Mouse (Mus musculus): ENCODE results near the gene Thra. TPM values are rescaled to one million over a fixed set of nuclear protein-coding genes. Genes with fewer than 3 reads are reported as not detected.
A peak's percentile ranks its signal among the peaks of the same experiment; 100 is the strongest.

Gene Thra
- total RNA-seq, 2 experiments from 2014 or later = 90.2 to 91.0 TPM

- peak; percentile 30 to 42 for DNase-seq (ENCODE audit: low spot score in 2 of 2)
Observed at GRCm38 (mm10) chr11:98743655-98744345, 3.4 kb downstream of the Thra start.

- no peak for DNase-seq (ENCODE audit: low spot score in 2 of 2)
Observed at GRCm38 (mm10) chr11:98744456-98745019, 4.1 kb downstream of the Thra start.

- DNase-seq (ENCODE audit: low spot score in 2 of 2) = no peak
Observed at GRCm38 (mm10) chr11:98745932-98746853, 5.8 kb downstream of the Thra start.

GRCm38 (mm10) chr11:98746855-98747693 is 6.6 kb downstream of the Thra start:
- peak; percentile 71 to 75 for DNase-seq (ENCODE audit: low spot score in 2 of 2)

DNA sequence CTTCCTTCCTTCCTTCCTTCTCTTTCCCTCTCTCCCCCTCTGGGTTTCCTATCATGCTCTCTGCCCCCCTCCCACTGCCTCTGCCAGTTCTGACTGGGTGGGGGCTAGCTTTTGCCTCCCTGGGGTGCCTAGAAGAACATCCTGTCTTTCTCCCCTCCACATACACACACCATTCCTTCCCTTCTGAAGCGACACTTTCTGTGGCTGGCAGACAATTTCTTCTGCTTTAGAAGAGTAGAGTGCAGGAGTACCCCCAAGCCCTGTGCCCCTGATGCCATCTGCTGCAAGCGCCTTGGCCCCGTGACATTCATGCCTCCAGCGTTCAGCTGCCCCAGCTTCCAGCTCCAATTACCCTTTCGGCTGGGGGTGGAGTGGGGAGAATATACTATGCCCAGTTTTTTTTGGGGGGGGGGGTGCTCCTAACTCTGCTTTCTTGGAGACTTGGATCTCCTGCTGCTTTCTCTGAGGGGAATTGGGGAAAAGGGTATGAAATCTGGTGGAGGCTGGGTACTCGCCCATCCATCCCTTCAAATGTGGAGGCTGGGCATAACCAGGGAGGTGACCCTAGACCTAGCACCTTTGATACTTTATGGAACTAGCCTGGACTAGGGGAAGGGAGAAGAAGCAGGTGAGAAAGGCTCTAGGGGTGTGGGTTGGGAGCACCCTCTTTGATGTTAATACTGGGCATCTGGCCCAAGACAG is 7.5 kb downstream of the Thra start:
- peak in 1 of 2 experiments; percentile 26 for DNase-seq (ENCODE audit: low spot score in 2 of 2)

DNA sequence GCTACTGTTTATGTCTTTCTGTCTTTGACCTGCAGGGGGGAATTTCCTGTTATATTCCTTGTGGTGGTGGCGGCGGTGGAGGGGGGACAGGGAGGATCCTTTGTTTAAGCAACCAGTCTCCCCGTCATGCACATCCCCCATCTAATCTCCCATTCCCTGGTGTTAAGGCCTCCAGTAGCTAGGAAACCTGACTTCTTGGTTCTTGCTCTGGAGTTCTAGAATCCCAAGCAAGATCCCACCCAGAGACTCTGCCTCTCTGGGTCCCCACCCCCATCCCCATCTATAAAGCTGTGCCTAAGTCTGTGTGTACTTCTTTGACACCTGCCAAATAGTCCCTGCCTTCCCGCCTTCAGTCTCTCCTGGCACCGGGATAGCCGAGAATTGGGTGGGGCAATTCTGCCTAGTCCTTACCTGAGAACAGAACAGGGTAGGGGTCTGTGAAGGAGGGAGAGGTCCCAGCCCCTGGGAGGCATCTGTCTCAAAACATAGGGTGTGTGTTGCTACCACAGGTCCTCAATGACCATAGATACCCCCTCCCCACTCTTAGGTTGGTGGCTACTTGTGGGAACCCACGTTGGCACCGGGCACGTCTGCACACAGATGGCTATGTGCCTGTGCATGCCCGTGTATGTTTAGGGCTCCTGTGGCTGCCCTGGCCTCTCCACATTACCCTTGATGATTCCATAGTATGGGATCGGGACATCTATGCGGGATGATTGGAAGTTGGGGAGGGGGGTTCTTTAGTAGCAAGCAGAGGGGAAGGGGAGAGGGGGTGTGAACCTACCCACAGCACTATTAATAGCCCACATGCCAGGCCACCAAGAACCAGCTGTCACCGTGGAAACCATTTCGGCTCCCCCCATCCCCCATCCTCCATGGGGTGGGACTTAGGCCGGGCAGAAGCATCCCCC is 8.3 kb downstream of the Thra start:
- no peak for DNase-seq (ENCODE audit: low spot score in 2 of 2)

DNA sequence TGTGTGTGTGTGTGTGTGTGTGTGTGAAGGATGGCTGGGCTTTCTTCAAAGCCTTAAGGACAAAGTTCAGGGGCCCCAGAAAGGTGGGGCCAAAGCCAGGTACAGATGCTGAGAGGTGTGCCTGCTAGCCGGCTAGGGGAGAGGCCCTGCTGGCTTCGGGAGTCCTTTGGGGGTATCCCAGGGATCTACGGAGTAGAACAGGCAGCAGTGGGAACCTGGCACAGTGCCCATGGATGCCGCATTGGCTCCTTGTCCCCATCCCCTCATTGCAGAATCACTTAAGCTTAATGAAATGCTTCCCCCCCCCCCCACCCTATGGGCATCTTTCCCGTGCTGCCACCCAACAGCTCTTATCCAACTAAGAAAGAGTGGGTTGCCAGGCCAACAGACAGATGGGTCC is 9.3 kb downstream of the Thra start:
- DNase-seq (ENCODE audit: low spot score in 2 of 2) = peak in 1 of 2 experiments; percentile 25

- DNase-seq (ENCODE audit: low spot score in 2 of 2) = peak; percentile 70 to 71
Observed at GRCm38 (mm10) chr11:98750351-98751201, 10.1 kb downstream of the Thra start.

GRCm38 (mm10) chr11:98751221-98751782 is 10.9 kb downstream of the Thra start:
- DNase-seq (ENCODE audit: low spot score in 2 of 2) = peak; percentile 25 to 32

GRCm38 (mm10) chr11:98752562-98753140 is 12.2 kb downstream of the Thra start:
- DNase-seq (ENCODE audit: low spot score in 2 of 2) = no peak

DNA sequence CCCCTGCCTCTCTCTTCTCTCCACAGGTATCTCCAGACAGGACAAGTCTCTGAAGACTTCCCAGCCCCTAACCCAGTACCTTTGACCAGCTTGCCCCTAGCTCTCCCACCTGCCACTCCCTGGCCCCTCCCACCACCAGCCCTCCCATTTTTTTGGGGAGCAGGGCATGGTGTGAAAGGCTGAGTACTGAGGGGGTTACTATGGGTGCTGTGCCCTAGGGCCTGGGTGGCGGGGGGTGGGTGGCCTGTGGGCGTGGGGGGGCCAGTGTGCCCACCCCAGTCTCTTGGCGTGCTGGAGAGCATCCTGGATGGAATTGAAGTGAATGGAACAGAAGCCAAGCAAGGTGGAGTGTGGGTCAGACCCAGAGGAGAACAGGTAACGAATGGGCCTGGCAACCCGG is 12.8 kb downstream of the Thra start:
- DNase-seq (ENCODE audit: low spot score in 2 of 2) = peak in 1 of 2 experiments; percentile 16

DNA sequence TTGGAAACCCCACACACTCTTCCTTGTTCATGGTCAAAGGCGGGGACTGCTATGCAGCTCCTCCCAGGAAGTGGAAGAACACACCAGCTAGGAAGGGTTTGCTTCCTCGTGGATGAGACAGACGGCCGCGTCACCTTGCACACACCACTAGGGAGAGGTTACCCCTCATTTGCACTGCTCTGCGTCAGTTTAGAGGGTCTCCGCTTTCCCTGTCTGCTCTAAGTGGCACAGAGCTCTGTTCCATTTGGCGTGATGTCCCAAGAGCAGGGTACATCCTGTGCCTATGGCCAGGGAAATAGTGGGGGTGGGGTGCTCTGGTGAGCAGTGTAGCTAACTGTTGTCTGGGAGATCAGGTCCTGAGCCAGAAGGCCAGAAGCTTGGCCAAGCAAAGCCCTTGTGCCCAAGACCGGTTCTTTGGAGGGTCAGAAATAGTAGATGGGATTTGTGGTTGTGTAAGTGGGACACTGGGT is 13.7 kb downstream of the Thra start:
- no peak for DNase-seq (ENCODE audit: low spot score in 2 of 2)

DNA sequence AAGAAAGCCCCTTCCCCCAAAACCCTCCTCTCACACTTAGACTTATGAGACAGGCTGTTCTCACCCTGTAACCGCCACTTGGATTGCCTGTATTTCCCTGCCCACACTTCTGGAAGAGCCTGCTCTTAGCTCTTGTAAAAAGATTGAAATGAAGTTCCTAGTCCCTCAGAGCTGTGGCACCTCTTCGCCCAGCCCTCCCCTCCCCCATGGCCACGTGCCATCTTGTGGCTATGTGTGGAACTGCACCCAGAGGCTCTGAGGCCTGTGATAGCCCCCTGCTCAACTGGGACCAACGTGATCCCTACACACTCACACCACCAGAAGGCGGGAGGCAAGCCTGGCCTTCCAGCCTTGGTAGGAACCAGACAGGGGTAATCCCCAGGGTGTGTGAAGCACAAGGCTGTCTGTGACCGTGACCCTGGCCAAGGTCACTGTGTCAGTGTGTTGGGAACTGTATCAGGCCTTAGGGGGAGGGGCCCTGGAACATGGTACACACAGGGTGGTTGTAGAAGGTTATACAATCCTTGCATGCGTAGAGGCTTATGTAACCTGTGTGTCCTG is 14.3 kb downstream of the Thra start:
- peak; percentile 62 to 73 for DNase-seq (ENCODE audit: low spot score in 2 of 2)

DNA sequence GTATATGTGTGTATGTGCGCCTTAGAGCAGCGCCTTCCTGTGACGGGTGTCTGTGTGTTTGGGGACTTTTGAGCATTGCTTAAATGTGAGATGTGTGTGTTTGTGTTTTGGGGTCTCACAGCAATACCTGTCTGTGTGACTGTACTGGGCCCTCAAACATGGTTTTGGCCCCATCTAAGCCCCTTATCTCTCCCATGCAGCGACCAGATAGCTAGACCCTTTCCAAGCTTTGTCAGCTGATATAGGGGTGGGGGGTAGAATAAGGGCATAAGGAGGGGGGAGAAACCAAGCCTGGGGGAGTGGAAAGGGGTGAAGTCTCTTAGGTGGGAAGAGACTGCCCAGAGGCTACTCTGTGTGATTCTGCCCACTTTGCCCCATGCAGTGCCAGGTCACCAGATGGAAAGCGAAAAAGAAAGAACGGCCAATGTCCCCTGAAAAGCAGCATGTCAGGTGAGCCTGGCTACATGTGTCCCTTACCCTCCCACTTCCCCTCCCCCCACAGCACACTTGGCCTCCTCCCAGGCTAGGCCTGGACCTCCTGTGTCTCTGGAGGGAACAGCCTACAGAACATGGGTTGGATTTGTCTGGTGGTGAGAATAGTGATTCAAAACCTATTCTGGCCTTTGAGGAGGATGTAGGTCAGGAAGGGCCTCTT is 15.4 kb downstream of the Thra start:
- DNase-seq (ENCODE audit: low spot score in 2 of 2) = no peak

DNA sequence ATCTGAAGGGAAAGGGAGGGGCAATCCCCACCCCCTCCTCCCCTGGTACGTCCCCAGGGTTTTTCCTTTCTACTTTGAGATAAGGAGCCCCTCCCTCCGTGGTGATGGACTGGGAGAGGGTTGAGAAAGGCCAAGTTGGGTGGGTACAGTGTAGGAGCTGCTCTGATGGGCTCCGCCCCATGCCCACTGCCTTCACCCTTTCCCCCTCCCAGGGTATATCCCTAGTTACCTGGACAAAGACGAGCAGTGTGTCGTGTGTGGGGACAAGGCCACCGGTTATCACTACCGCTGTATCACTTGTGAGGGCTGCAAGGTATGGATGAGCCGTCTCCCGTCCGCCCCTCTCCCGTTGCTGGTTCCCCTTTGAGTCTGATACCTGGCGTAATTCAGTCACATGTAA is 16.3 kb downstream of the Thra start:
- peak in 1 of 2 experiments; percentile 1 for DNase-seq (ENCODE audit: low spot score in 2 of 2)

- DNase-seq (ENCODE audit: low spot score in 2 of 2) = no peak
Observed at GRCm38 (mm10) chr11:98761939-98762338, 21.5 kb downstream of the Thra start.
